Comparison of ENCODE assay signal across 9 mouse cellular contexts in genomic region chr2:35545125-35545590, GRCm38 (mm10). TPM values are rescaled to one million over a fixed set of nuclear protein-coding genes. Genes with fewer than 3 reads are reported as not detected.
A peak's percentile ranks its signal among the peaks of the same experiment; 100 is the strongest.
DNase-seq lines count a peak whose midpoint lies in the region; ATAC-seq and TF ChIP-seq lines count a peak whose summit lies in the region.
"Had no signal": no experiment of that assay in that cellular context is flagged by ENCODE, and none has a peak within 500 bp of the region (broad histone marks: within the 10 kb centered on the region; RNA-seq: fewer than 3 reads in every experiment).

No protein-coding gene starts in this region.

- ATAC-seq in common myeloid progenitor, adult 5-6 weeks (replicated peaks; ENCODE audit: low read depth, poor library complexity, severe bottlenecking): peak; percentile 24
- peak; percentile 65 for ATAC-seq in hindbrain, embryonic 11.5 days (ENCODE audit: low FRiP score)
- no peak for ATAC-seq in monocyte, adult 5-6 weeks (replicated peaks; ENCODE audit: insufficient number of reproducible peaks, low FRiP score, low TSS enrichment, poor library complexity, severe bottlenecking)

- TF ChIP-seq CTCF in layer of hippocampus, adult 2 months (conservative IDR thresholded peaks at IDR 0.05): no peak

- H3K36me3 ChIP-seq in hindbrain, embryonic 11.5 days (ENCODE audit: control insufficient read depth, insufficient read depth, low read length): no peaks in the 10 kb centered on the region

- no peaks in the 10 kb centered on the region for H3K27me3 ChIP-seq in hindbrain, embryonic 11.5 days (ENCODE audit: control insufficient read depth, insufficient read depth, low read length)

- DNase-seq in layer of hippocampus, postnatal 10 days (ENCODE audit: low spot score in 2 of 2): peak; percentile 35 to 48
- DNase-seq in layer of hippocampus, adult 18-20 months (ENCODE audit: low spot score in 2 of 2): no peak
- DNase-seq in hindbrain, embryonic 11.5 days (ENCODE audit: low spot score): peak; percentile 45
- DNase-seq in mesoderm, embryonic 11.5 days (ENCODE audit: low read depth, low spot score): peak; percentile 27
- DNase-seq in frontal cortex, postnatal 25 days (ENCODE audit: low spot score in 2 of 2): no peak
- no peak for DNase-seq in layer of hippocampus, adult 2 months (ENCODE audit: low spot score in 2 of 2)

- 32% methylated on average over 7 of the region's 7 CpGs for WGBS in hindbrain, embryonic 11.5 days

- H3K27ac ChIP-seq in hindbrain, embryonic 11.5 days (ENCODE audit: low read depth, low read length): no peak overlapping the region
- no peak overlapping the region for H3K27ac ChIP-seq in layer of hippocampus, adult 2 months
- H3K27ac ChIP-seq: heart, adult 2 months had no signal

- H3K9me3 ChIP-seq in hindbrain, embryonic 11.5 days (ENCODE audit: control insufficient read depth, low read length): no peaks in the 10 kb centered on the region

- H3K4me2 ChIP-seq in hindbrain, embryonic 11.5 days (replicated peaks; ENCODE audit: low read depth, low read length): peak overlapping the region; percentile 34; the same call in 1 of the 2 replicates

- H3K9ac ChIP-seq in hindbrain, embryonic 11.5 days (ENCODE audit: low read depth, low read length): no peak overlapping the region

- H3K4me3 ChIP-seq in hindbrain, embryonic 11.5 days (ENCODE audit: low read depth, low read length): no peak overlapping the region
- no peak overlapping the region for H3K4me3 ChIP-seq in layer of hippocampus, adult 2 months
- H3K4me3 ChIP-seq: heart, adult 2 months had no signal

- peaks cover 3% of the 10 kb centered on the region; the same call in 1 of the 2 replicates for H3K4me1 ChIP-seq in hindbrain, embryonic 11.5 days (replicated peaks; ENCODE audit: control insufficient read depth, insufficient read depth, low read length)

RNA-seq across cellular contexts. Expression of gene Dab2ip, which starts 12.9 kb away (rescaled TPM):
- total RNA-seq in layer of hippocampus, postnatal 10 days (2021): 100 to 1,000 TPM; 130 TPM
- total RNA-seq in layer of hippocampus, adult 18-20 months (2021): 100 to 1,000 TPM; 108 to 109 TPM
- 4.2 and 10.1 TPM in 2 replicates for total RNA-seq in common myeloid progenitor, adult 5-6 weeks (2017)
- 37.8 and 47.9 TPM in 2 replicates for polyA plus RNA-seq in hindbrain, embryonic 11.5 days (2014; fragmentation: Nextera tagmentation; extraction: Ambion mirVana)
- 4.6 to 23.2 TPM (median 5.5 TPM) in 3 replicates for total RNA-seq in monocyte, adult 5-6 weeks (2017)
- 100 to 1,000 TPM in 1 of 2 experiments, 10 to 100 TPM in 1; 96.3 to 103 TPM for total RNA-seq in layer of hippocampus, adult 2 months (2021)

Comparison
In these comparisons a context has a peak if more than half of its experiments do, and no peak if none do; other contexts are left out.
1. DNase-seq: peak in layer of hippocampus, postnatal 10 days (2 of 2), hindbrain, embryonic 11.5 days (single experiment) and mesoderm, embryonic 11.5 days (single experiment); none in layer of hippocampus, adult 18-20 months (0 of 2), frontal cortex, postnatal 25 days (0 of 2) and layer of hippocampus, adult 2 months (0 of 2).